Mouse (Mus musculus): ENCODE data around the gene Gtsf1. TPM values are rescaled to one million over a fixed set of nuclear protein-coding genes. Genes with fewer than 3 reads are reported as not detected.
A peak's percentile ranks its signal among the peaks of the same experiment; 100 is the strongest.

The Gtsf1 gene
- polyA plus RNA-seq, 1 experiment from 2014 or later = not detected

DNA sequence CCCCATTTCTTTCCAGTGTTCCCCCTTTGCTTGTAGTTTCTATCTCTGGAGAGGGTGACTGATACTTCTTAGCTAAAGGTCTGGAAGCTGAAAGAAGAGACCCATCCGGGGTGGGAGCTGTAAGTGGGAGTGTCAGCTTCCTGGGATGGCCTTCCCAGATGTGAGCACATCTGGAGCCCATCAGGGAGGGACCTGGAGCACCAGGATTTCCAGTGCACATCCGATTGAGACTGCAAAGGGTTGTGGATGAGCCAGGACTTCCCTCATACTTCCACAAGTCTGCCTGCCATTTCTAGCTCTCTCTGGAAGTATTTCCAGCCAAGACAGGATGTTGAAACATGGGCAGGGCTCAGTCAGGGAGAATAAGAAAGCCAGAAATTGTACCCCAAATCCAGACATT lies 59.1 kb downstream of the Gtsf1 start:
- H3K27ac ChIP-seq (ENCODE audit: low read depth, low read length) = no peak overlapping the region
- H3K4me2 ChIP-seq (replicated peaks; ENCODE audit: low read depth, low read length) = no peak overlapping the region
- H3K4me1 ChIP-seq (ENCODE audit: control insufficient read depth, insufficient read depth, low read length) = peaks cover 12% of the 10 kb centered on the region; the same call in 1 of the 2 replicates
- no peaks in the 10 kb centered on the region for H3K27me3 ChIP-seq (ENCODE audit: control insufficient read depth, insufficient read depth, low read length)
- no peaks in the 10 kb centered on the region for H3K9me3 ChIP-seq (ENCODE audit: control insufficient read depth, low read length)
- ATAC-seq (ENCODE audit: low FRiP score, low TSS enrichment) = no peak; the same call in 1 of the 2 replicates
- H3K9ac ChIP-seq (ENCODE audit: low read depth, low read length) = no peak overlapping the region
- H3K4me3 ChIP-seq (ENCODE audit: low read length) = no peak overlapping the region
- WGBS = 5% methylated on average over 2 of the region's 2 CpGs
- H3K36me3 ChIP-seq (ENCODE audit: control insufficient read depth, insufficient read depth, low read length) = no peaks in the 10 kb centered on the region

DNA sequence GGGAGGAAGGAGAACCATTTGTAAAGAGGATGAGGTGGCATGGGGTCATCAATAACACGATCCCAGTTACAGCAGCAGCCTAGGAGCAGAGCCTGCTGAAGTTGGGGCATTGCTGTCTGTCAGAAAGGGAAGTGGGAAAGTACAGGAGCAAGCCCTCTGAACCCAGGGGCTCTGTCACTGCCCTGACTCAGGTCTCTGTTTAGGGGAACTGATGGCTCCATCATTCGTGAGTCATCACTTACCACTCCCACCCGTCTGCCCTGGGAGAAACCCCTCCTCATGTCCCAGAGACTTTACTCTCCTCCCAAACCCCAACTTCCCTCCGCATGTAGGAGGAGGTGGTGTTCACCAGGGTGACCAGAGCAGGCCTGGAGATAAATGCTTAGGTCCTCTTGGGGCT lies 59.8 kb downstream of the Gtsf1 start:
- Histone ChIP-seq H3K9ac (ENCODE audit: low read depth, low read length) (no peak overlapping the region), H3K4me1 (ENCODE audit: control insufficient read depth, insufficient read depth, low read length) (peaks cover 11% of the 10 kb centered on the region; the same call in 1 of the 2 replicates), H3K9me3 (ENCODE audit: control insufficient read depth, low read length) (no peaks in the 10 kb centered on the region), H3K4me2 (replicated peaks; ENCODE audit: low read depth, low read length) (no peak overlapping the region), H3K36me3 (ENCODE audit: control insufficient read depth, insufficient read depth, low read length) (no peaks in the 10 kb centered on the region), H3K27me3 (ENCODE audit: control insufficient read depth, insufficient read depth, low read length) (no peaks in the 10 kb centered on the region), H3K4me3 (ENCODE audit: low read length) (no peak overlapping the region), H3K27ac (ENCODE audit: low read depth, low read length) (no peak overlapping the region)
- WGBS = 17% methylated on average over 4 of the region's 4 CpGs
- ATAC-seq (ENCODE audit: low FRiP score, low TSS enrichment) = no peak

DNA sequence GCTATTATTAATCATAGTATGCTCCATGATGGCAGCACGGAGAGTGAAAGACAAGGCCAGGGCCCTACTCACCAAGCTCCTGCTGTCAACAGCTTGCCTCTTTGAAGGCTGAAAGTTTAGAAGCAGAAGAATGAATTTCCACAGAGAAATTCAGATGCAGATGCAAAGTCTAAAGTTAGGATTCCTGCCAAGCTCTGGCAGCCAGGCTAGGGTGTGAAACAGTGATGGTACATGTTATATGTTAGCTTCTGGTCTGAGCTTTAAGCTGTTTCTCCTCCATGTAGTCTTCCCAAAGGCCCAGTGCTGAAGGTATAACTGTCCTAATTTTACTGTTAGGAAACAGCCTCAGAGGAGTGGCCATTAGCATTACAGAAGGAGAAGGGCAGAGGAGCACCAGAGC lies 61.1 kb downstream of the Gtsf1 start:
- Histone ChIP-seq H3K27ac (ENCODE audit: low read depth, low read length) (no peak overlapping the region), H3K27me3 (ENCODE audit: control insufficient read depth, insufficient read depth, low read length) (no peaks in the 10 kb centered on the region), H3K4me2 (replicated peaks; ENCODE audit: low read depth, low read length) (no peak overlapping the region), H3K36me3 (ENCODE audit: control insufficient read depth, insufficient read depth, low read length) (no peaks in the 10 kb centered on the region), H3K4me3 (ENCODE audit: low read length) (no peak overlapping the region), H3K9ac (ENCODE audit: low read depth, low read length) (no peak overlapping the region), H3K9me3 (ENCODE audit: control insufficient read depth, low read length) (no peaks in the 10 kb centered on the region), H3K4me1 (ENCODE audit: control insufficient read depth, insufficient read depth, low read length) (peaks cover 22% of the 10 kb centered on the region; the same call in 1 of the 2 replicates)
- ATAC-seq (ENCODE audit: low FRiP score, low TSS enrichment) = no peak
- WGBS = 72% methylated on average over 1 of the region's 1 CpGs

DNA sequence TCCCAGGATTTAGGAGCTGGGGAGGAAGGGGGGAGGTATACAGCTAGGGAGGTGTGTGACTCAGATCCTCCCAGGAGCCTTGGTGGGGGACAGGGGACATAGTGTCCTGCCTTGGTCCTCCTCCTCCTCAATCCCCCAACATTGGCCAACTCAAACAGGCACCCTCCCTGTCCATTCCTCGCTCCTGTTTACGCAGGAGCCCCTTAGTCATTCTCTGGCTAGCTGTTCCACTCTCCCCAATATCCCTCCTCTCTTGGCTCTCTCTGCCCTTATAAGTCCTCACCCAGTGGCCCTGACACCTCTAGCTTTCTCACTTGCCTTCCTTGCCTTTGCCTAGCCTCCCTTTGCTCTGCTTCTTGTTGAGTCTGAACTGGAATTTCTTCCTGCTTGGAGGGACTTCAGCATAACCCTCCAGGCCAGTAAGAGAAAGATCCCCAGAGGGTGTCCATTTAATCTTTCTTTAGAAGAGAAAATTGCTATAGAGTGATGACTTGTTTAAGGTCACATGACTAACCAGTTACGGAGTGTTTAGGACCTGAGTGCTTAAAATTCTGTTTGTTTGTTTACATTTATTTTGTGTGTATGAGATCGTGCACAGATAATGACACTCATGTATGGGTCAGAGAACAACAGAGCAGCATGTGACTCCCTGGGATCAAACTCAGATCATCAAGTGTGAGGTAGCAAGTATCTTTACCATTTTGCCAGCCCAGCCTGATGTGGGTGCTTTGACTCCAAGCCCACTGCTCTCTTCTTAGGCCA lies 61.9 kb downstream of the Gtsf1 start:
- H3K4me1 ChIP-seq (ENCODE audit: control insufficient read depth, insufficient read depth, low read length) = peaks cover 23% of the 10 kb centered on the region; the same call in 1 of the 2 replicates
- no peaks in the 10 kb centered on the region for H3K36me3 ChIP-seq (ENCODE audit: control insufficient read depth, insufficient read depth, low read length)
- 92% methylated on average over 4 of the region's 4 CpGs for WGBS
- H3K4me3 ChIP-seq (ENCODE audit: low read length) = no peak overlapping the region
- H3K4me2 ChIP-seq (replicated peaks; ENCODE audit: low read depth, low read length) = no peak overlapping the region
- no peak overlapping the region for H3K9ac ChIP-seq (ENCODE audit: low read depth, low read length)
- H3K27me3 ChIP-seq (ENCODE audit: control insufficient read depth, insufficient read depth, low read length) = no peaks in the 10 kb centered on the region
- no peak for ATAC-seq (ENCODE audit: low FRiP score, low TSS enrichment)
- H3K27ac ChIP-seq (ENCODE audit: low read depth, low read length) = no peak overlapping the region
- no peaks in the 10 kb centered on the region for H3K9me3 ChIP-seq (ENCODE audit: control insufficient read depth, low read length)

DNA sequence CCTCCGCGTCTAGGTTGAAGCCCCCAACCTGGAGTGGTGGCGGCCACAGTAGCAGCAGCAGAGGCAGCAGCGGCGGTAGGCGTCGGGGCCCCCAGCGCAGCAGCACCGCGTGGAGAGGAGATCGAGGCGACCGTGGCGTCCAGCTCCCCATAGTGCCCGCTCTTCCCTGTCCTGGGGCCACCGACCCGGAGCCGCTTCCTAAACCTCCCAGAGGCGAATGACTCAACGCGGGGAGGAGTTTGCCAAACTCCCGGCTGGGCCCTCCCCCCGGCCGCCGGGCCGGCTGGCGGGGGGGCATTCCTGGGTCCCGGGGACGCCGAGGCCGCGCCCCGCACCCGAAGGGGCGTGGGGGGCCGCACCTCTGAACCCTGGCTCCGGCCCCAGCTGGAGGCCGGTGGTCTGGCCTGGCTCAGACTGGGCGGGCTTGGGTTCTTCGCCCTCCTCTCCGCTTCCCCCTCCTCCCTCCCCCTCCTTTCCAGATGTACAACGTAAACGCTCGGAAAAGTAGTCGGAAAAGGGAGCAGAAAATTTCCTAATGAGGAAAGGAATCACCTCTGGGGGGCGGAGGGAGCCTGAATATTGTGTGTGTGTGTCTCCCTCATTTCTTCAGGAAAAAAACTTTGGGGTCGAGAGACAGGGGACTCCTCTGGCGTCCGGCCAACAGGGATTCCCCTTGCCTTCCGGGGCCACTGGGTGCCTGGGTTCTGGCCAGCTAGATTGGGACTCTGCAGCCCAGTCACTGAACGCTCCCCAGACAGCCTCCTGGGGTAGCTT lies 63.7 kb downstream of the Gtsf1 start, which contains the start of gene Itga5:
Gene Itga5, minus strand, starts transcription at position 388 of the 774 bp plus-strand sequence.
- ATAC-seq (ENCODE audit: low FRiP score, low TSS enrichment) = peak; percentile 77
- peaks cover 24% of the 10 kb centered on the region; the same call in 1 of the 2 replicates for H3K4me1 ChIP-seq (ENCODE audit: control insufficient read depth, insufficient read depth, low read length)
- peak within 1 kb of the TSS; percentile 88 for H3K4me3 ChIP-seq (ENCODE audit: low read length)
- no peaks in the 10 kb centered on the region for H3K9me3 ChIP-seq (ENCODE audit: control insufficient read depth, low read length)
- 1% methylated on average over 48 of the region's 51 CpGs for WGBS
- no peaks in the 10 kb centered on the region for H3K36me3 ChIP-seq (ENCODE audit: control insufficient read depth, insufficient read depth, low read length)
- no peaks in the 10 kb centered on the region for H3K27me3 ChIP-seq (ENCODE audit: control insufficient read depth, insufficient read depth, low read length)
- H3K27ac ChIP-seq (ENCODE audit: low read depth, low read length) = peak within 1 kb of the TSS; percentile 76
- H3K4me2 ChIP-seq (replicated peaks; ENCODE audit: low read depth, low read length) = peak within 1 kb of the TSS; percentile 89
- peak within 1 kb of the TSS; percentile 87 for H3K9ac ChIP-seq (ENCODE audit: low read depth, low read length)

DNA sequence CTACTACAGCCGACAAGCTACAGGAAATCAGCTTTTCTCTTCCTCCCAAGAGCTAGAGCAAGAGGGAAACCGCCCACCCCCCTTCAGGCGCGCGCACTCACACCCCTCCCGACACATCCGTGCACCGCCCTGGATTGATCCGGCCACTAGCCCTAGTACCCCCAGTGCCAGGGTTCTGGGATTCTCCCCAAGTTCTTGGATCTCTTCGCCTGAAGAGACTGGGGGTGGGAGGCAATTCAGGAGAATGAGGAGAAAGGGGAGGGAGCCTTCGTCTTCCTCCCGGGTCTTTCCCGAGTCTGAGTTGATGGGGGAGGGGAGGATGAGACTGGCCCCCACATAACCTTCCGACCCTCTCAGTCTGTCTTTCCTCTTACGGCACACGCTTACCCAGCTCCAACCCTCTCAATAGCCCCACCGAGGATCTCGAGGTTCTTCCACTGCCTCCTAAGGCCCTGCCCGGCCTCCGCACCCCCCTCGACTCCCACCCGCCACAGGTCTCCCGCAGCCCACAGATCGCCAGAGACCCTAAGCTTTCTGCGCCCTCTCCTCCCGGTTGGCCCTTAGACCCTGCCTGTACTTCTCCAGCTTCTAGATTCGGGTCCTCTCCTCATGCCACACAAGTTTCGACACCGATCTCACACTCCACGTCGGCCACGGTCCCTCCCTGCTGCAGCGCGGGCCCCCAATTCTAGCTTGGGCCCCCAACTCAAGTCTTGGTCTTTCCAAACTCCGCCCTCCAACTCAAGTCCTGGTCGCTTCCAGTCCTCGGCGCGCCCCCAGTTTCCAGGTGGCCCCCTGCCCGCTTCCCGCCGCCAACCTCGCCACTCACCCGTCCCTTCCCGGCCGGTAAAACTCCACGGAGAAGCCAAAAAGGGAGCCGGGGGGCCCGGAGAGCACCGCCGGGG lies 64.5 kb downstream of the Gtsf1 start:
- peak; percentile 41 for ATAC-seq (ENCODE audit: low FRiP score, low TSS enrichment)
- Histone ChIP-seq H3K27ac (ENCODE audit: low read depth, low read length) (peak overlapping the region; percentile 76), H3K4me3 (ENCODE audit: low read length) (peak overlapping the region; percentile 88), H3K27me3 (ENCODE audit: control insufficient read depth, insufficient read depth, low read length) (no peaks in the 10 kb centered on the region), H3K4me1 (ENCODE audit: control insufficient read depth, insufficient read depth, low read length) (peaks cover 27% of the 10 kb centered on the region; the same call in 1 of the 2 replicates), H3K4me2 (replicated peaks; ENCODE audit: low read depth, low read length) (peak overlapping the region; percentile 89), H3K36me3 (ENCODE audit: control insufficient read depth, insufficient read depth, low read length) (no peaks in the 10 kb centered on the region), H3K9me3 (ENCODE audit: control insufficient read depth, low read length) (no peaks in the 10 kb centered on the region), H3K9ac (ENCODE audit: low read depth, low read length) (peak overlapping the region; percentile 87)
- under 1% methylated on average over 50 of the region's 51 CpGs for WGBS

DNA sequence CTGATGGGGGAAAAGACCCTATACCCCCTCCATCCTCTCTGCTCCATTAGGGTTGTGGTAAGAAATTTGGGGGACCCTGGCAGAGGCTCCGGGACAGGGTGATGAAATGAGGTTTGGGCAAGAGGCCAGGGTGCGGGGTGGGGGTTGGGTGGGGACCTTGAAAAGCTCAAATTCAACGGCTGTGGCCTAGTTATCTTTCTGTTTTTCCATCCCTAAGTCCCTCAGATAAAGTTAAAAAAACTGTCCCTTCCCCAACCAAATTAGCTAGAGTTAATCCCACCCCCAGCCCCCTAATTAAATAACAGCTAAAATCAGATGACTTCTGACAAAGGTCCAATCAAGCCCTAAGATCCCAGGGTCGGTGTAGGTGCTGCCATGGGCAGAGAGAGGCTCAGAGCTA lies 65.5 kb downstream of the Gtsf1 start:
- peak overlapping the region; percentile 89 for H3K4me2 ChIP-seq (replicated peaks; ENCODE audit: low read depth, low read length)
- no peak for ATAC-seq (ENCODE audit: low FRiP score, low TSS enrichment)
- H3K9ac ChIP-seq (ENCODE audit: low read depth, low read length) = peak overlapping the region; percentile 87; the same call in 1 of the 2 replicates
- peak overlapping the region; percentile 88 for H3K4me3 ChIP-seq (ENCODE audit: low read length)
- H3K27me3 ChIP-seq (ENCODE audit: control insufficient read depth, insufficient read depth, low read length) = no peaks in the 10 kb centered on the region
- peak overlapping the region; percentile 8; the same call in 1 of the 2 replicates for H3K27ac ChIP-seq (ENCODE audit: low read depth, low read length)
- WGBS = 51% methylated on average over 4 of the region's 4 CpGs
- H3K4me1 ChIP-seq (ENCODE audit: control insufficient read depth, insufficient read depth, low read length) = peaks cover 24% of the 10 kb centered on the region; the same call in 1 of the 2 replicates
- no peaks in the 10 kb centered on the region for H3K36me3 ChIP-seq (ENCODE audit: control insufficient read depth, insufficient read depth, low read length)
- no peaks in the 10 kb centered on the region for H3K9me3 ChIP-seq (ENCODE audit: control insufficient read depth, low read length)

DNA sequence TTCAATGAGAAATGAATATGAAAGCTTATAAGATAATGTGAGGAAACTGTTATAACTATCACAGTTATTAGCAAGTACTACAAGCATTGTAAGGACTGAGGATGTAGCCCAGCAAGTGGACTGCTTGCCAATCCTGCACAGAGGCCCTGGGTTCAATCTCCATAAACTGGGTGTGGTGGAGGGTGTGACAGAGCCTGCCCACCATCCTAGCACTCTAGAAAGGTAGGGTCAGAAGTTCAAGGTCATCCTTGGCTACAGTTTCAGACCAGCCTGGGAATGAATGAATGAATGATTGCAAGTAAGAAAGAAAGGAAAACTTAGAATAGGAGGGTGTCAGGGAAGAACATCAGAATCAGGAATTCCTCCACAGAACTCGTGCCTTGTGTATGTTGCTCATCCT lies 66.5 kb downstream of the Gtsf1 start:
- 81% methylated on average over 1 of the region's 1 CpGs for WGBS

More for the DNA sequence above, 66.5 kb downstream of the Gtsf1 start:
- no peak for ATAC-seq (ENCODE audit: low FRiP score, low TSS enrichment)
- Histone ChIP-seq H3K36me3 (ENCODE audit: control insufficient read depth, insufficient read depth, low read length) (no peaks in the 10 kb centered on the region), H3K27me3 (ENCODE audit: control insufficient read depth, insufficient read depth, low read length) (no peaks in the 10 kb centered on the region), H3K4me3 (ENCODE audit: low read length) (no peak overlapping the region), H3K4me1 (ENCODE audit: control insufficient read depth, insufficient read depth, low read length) (peaks cover 27% of the 10 kb centered on the region; the same call in 1 of the 2 replicates), H3K4me2 (replicated peaks; ENCODE audit: low read depth, low read length) (no peak overlapping the region), H3K9ac (ENCODE audit: low read depth, low read length) (no peak overlapping the region), H3K27ac (ENCODE audit: low read depth, low read length) (no peak overlapping the region), H3K9me3 (ENCODE audit: control insufficient read depth, low read length) (no peaks in the 10 kb centered on the region)
